Mouse (Mus musculus) testis, adult 2 months (tissue): Measurements from ENCODE around the gene Lypd8.
"Not testable (repeated sequence)": the region's sequence is repeated elsewhere in the genome, so short reads cannot be mapped to it uniquely, and the experiment has no call there.

Source experiments
- CTCF ChIP-seq: fragments of 200-500 bp; IDR thresholded peaks from 2 replicates; pipeline ENCODE4 v1.5.1; 2012; ENCODE audit warnings: low read depth, mild to moderate bottlenecking, inconsistent platforms, low read length, moderate library complexity; ENCODE audit not compliant: control insufficient read depth, insufficient read depth, insufficient replicate concordance
- POLR2A ChIP-seq: fragments of 200-500 bp; IDR thresholded peaks from 2 replicates; pipeline ENCODE4 v1.6.1; 2012; ENCODE audit warnings: low read depth, mild to moderate bottlenecking, inconsistent platforms, low read length, moderate library complexity; ENCODE audit not compliant: control insufficient read depth

- TF ChIP-seq CTCF, POLR2A: not testable (repeated sequence)
These were observed 16.3 kb upstream of the Lypd8 start for GRCm38 (mm10) chr11:58362562-58362961.
